Mouse (Mus musculus) liver, embryonic 11.5 days (tissue): Measurements from ENCODE around the gene Fkrp. TPM values are rescaled to one million over a fixed set of nuclear protein-coding genes. Genes with fewer than 3 reads are reported as not detected.

Experiments used
- ATAC-seq: fragments of 200-750 bp; cut with Nextera tagmentation; replicated peaks from 2 replicates; pipeline ENCODE4 v1.8.0; 2017; ENCODE audit warnings: moderate number of reproducible peaks, mild to moderate bottlenecking, moderate TSS enrichment, moderate library complexity; ENCODE audit not compliant: low FRiP score
- DNase-seq: peaks from one replicate; pipeline ENCODE4 v3.0.0-alpha.2; 2017; ENCODE audit warnings: low spot score
- H3K27ac ChIP-seq: fragments of 300-500 bp; sonication (generic); 2 replicates; pipeline ENCODE4 v1.5.1; 2014; ENCODE audit warnings: mild to moderate bottlenecking, low read depth, low read length, control low read depth
- H3K27me3 ChIP-seq: fragments of 300-500 bp; sonication (generic); replicated peaks from 2 replicates; pipeline ENCODE4 v1.6.1; 2014; ENCODE audit warnings: low read length, mixed read lengths; ENCODE audit not compliant: control insufficient read depth, insufficient read depth
- H3K36me3 ChIP-seq: fragments of 300-500 bp; sonication (generic); 2 replicates; pipeline ENCODE4 v1.6.1; 2014; ENCODE audit warnings: mild to moderate bottlenecking, low read length, moderate library complexity, mixed read lengths; ENCODE audit not compliant: control insufficient read depth, insufficient read depth
- H3K4me1 ChIP-seq: fragments of 300-500 bp; sonication (generic); replicated peaks from 2 replicates; pipeline ENCODE4 v1.6.1; 2014; ENCODE audit warnings: low read length, mixed read lengths; ENCODE audit not compliant: control insufficient read depth, insufficient read depth
- H3K4me2 ChIP-seq: fragments of 300-500 bp; sonication (generic); 2 replicates; pipeline ENCODE4 v1.6.1; 2014; ENCODE audit warnings: mild to moderate bottlenecking, control low read depth, moderate library complexity
- H3K4me3 ChIP-seq: fragments of 300-500 bp; sonication (generic); 2 replicates; pipeline ENCODE4 v1.5.1; 2014; ENCODE audit warnings: low read depth, low read length, control low read depth
- H3K9ac ChIP-seq: fragments of 300-500 bp; sonication (generic); 2 replicates; pipeline ENCODE4 v1.6.1; 2014; ENCODE audit warnings: low read depth, low read length, control low read depth
- H3K9me3 ChIP-seq: fragments of 300-500 bp; sonication (generic); 2 replicates; pipeline ENCODE4 v1.6.1; 2016; ENCODE audit warnings: low read length, inconsistent platforms, mixed read lengths; ENCODE audit not compliant: control insufficient read depth
- WGBS: fragments of 180-500 bp; shearing (Covaris S2); extraction: QIAGEN DNeasy Blood & Tissue Kit; methylation state at CpG from one replicate; pipeline ENCODE4 v1.1.7; 2014; 5-methylcytosine and 5-hydroxymethylcytosine counted together
- polyA plus RNA-seq: library from polyadenylated mRNA; unstranded; fragments of >200 nt; fragmentation: Nextera tagmentation; extraction: Ambion mirVana; gene quantifications from 2 replicates; pipeline ENCODE4 v1.2.1, GENCODE M21; 2014

The Fkrp gene
- polyA plus RNA-seq, 1 experiment from 2014 or later: 22.9 TPM

DNA sequence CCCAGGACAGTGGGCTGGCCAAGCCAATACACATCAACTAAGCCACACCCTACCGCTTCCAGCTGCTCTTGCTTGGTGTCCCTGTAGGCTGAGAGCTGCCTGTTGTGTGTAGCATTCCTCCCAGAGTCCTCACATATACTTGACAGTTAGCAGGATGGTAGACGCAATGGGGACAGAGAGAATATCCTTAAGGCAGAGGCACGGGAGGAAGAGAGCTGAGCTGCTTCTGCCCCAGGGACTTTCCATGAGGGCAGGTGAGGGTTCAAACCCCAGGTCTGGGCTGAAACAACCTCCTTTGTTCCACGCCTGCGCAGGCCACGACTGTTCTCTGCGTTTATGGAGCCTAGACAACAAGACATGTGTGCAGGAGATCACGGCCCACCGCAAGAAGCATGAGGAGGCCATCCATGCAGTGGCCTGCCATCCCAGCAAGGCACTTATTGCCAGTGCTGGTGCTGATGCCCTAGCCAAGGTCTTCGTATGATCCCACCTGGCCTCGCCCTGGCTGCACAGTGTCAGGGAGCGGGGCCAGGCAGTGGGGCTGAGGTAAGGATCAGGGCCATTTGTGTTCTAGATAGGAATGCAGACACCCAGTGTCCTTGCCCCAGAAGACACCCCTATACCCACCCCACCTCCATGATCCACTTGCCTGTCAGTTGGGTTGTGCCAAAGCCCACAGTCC is 23.0 kb upstream of the Fkrp start:
- Histone ChIP-seq H3K4me1 (peaks cover 21% of the 10 kb centered on the region), H3K27me3 (no peaks in the 10 kb centered on the region), H3K4me2 (no peak overlapping the region), H3K4me3 (no peak overlapping the region), H3K36me3 (peaks cover 38% of the 10 kb centered on the region), H3K9me3 (no peaks in the 10 kb centered on the region), H3K9ac (no peak overlapping the region), H3K27ac (no peak overlapping the region)
- DNase-seq (no peak), ATAC-seq (no peak)
- WGBS: 89% methylated on average over 12 of the region's 12 CpGs

- DNase-seq: no peak
- Histone ChIP-seq H3K4me2 (no peak overlapping the region), H3K9me3 (no peaks in the 10 kb centered on the region), H3K27me3 (no peaks in the 10 kb centered on the region), H3K4me3 (no peak overlapping the region), H3K27ac (no peak overlapping the region), H3K36me3 (peaks cover 42% of the 10 kb centered on the region), H3K9ac (no peak overlapping the region), H3K4me1 (peaks cover 14% of the 10 kb centered on the region)
- ATAC-seq: no peak
- 69% methylated on average over 6 of the region's 6 CpGs for WGBS
Measured at GRCm38 (mm10) chr7:16838804-16839426, 22.4 kb upstream of the Fkrp start.

DNA sequence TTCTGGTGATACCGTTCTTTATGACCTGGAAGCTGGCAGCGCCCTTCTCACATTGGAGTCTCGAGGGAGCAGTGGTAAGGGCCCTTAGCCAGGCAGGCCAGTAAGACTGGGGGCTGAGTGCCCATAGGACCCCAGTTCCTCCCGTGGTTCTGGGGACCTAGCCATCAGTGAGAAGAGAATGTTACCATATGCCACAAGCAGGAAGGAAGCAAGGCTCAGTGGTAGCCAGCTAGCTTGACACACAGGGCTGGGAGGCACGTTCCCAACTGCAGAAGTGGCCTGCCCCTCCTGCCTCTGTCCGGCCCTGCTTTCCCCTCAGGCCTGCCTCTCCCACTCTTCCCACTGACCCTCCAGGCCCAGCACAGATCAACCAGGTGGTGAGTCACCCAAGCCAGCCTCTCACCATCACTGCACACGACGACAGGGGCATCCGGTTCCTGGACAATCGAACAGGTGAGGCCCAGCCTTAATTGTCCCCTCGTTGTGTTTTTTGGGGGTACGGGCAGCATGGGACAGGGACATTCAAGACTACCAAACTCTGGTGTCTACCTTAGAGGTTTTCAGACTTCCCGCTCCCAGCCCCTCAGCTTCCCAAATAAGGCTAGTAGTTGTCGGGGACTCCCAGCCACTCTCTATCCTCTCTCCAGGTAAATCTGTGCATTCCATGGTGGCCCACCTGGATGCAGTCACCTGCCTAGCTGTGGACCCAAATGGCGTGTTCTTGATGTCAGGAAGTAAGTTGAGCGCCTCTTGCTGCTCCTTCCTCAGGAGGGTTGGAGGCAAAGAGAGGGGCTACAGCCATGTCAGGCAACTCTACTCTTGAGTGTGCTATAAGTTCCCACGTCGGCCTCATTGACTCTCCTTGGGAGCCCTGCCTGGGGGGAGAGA is 21.6 kb upstream of the Fkrp start:
- no peak for ATAC-seq
- H3K4me2 ChIP-seq: no peak overlapping the region
- H3K9me3 ChIP-seq: no peaks in the 10 kb centered on the region
- H3K4me3 ChIP-seq: no peak overlapping the region
- H3K27me3 ChIP-seq: no peaks in the 10 kb centered on the region
- WGBS: 85% methylated on average over 18 of the region's 18 CpGs
- H3K9ac ChIP-seq: no peak overlapping the region
- no peak overlapping the region for H3K27ac ChIP-seq
- H3K36me3 ChIP-seq: peaks cover 46% of the 10 kb centered on the region
- H3K4me1 ChIP-seq: peaks cover 11% of the 10 kb centered on the region
- DNase-seq: no peak

DNA sequence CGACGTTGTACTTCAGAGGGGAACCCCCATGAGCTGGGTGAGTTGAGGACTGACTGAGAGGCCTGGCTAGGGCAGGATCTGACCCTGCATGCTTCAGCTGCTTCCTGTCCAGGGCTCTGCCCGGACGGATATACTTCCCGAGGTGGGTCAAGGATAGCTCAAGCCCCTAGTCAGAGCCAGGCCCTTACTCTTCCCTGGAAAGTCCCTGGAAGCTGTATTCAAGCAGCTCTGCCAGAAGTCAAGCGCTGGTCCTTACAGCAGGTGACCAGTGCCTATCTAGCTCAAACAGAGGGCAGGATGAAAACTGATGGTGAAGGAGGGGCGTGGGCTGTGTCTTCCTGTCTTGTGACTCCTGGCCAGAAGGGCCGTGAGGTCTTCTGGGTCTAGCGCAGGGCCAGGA is 13.9 kb upstream of the Fkrp start:
- Histone ChIP-seq H3K9ac (no peak overlapping the region), H3K4me3 (no peak overlapping the region), H3K27ac (no peak overlapping the region), H3K27me3 (no peaks in the 10 kb centered on the region), H3K4me2 (no peak overlapping the region), H3K4me1 (peaks cover 18% of the 10 kb centered on the region), H3K36me3 (peaks cover 85% of the 10 kb centered on the region), H3K9me3 (no peaks in the 10 kb centered on the region)
- DNase-seq (no peak), ATAC-seq (no peak)
- WGBS: 76% methylated on average over 9 of the region's 9 CpGs

DNA sequence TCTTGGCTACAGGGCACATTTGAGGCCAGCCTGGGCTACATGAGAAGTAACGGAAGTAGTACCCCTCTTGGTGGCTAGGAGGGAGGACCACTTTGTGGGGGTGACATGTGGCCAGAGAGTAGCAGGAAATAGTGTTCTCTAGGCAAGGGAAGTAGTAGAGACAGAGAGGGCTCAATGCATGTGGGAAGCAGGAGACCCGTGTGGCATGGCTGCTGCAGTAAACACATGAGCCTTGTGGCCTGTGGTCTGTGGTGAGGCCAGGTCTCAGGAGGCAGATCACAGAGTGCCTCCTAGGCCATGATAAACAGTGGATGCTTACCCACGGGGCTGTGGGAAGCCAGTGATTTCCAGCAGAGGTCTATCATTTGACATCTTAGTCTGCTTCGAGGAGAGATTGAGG is 10.7 kb upstream of the Fkrp start:
- DNase-seq (no peak), ATAC-seq (no peak)
- Histone ChIP-seq H3K27ac (peak overlapping the region; percentile 32; the same call in 1 of the 2 replicates), H3K4me1 (peaks cover 23% of the 10 kb centered on the region), H3K4me3 (no peak overlapping the region), H3K9ac (0 out of 2 replicates have a peak overlapping the region, but pooled peaks have one; percentile 14), H3K27me3 (no peaks in the 10 kb centered on the region), H3K4me2 (no peak overlapping the region), H3K36me3 (peaks cover 80% of the 10 kb centered on the region), H3K9me3 (no peaks in the 10 kb centered on the region)
- WGBS: 58% methylated on average over 4 of the region's 4 CpGs

DNA sequence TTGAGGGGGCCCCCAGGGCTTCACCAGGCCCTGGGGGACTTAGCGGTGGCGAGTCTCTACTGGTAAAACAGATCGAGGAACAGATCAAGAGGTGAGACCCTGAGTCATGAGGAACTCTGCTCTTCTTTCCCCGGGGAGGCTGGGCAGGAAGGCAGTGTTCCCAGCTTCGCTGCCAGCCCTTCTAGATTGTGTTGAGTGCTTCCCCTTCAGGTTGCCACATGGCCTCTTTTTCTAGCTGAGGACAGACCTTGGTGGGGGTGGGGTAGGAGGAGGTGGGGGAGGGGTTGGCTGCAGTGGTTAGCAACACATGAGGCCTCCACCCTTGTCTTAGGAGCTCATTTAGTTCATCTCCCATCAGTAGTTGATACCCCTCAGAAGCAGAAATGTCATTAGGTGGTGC is 10.0 kb upstream of the Fkrp start:
- H3K36me3 ChIP-seq: peaks cover 73% of the 10 kb centered on the region
- H3K9me3 ChIP-seq: no peaks in the 10 kb centered on the region
- ATAC-seq (no peak), DNase-seq (no peak)
- no peak overlapping the region for H3K4me2 ChIP-seq
- peaks cover 29% of the 10 kb centered on the region for H3K4me1 ChIP-seq
- WGBS: 59% methylated on average over 5 of the region's 5 CpGs
- no peak overlapping the region for H3K4me3 ChIP-seq
- H3K27ac ChIP-seq: no peak overlapping the region
- no peaks in the 10 kb centered on the region for H3K27me3 ChIP-seq
- peak overlapping the region; percentile 40; the same call in 1 of the 2 replicates for H3K9ac ChIP-seq

- 80% methylated on average over 10 of the region's 10 CpGs for WGBS
- peak; percentile 72 for ATAC-seq
- H3K36me3 ChIP-seq: peaks cover 66% of the 10 kb centered on the region
Measured at GRCm38 (mm10) chr7:16825785-16826184, 9.3 kb upstream of the Fkrp start.

DNA sequence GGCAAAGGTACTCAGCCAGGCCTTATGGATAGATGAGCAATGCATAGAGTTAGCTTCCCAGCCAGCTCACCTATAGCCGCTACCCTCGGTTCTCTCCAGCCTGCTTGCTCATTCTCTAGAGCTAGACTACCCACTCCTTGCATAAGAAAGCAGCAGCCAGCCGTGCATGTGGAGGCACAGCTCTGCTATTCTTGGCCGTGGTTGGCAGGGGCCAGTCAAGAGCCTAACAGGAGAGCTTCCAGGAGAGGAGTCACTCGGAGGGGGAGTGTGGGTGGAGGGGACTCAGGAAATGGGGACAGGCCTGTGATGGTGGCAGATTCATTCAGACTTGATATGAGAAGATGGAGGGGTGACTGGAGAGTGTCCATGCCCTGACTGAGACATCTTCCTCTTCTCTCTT is 7.2 kb upstream of the Fkrp start:
- ATAC-seq (no peak), DNase-seq (no peak)
- 78% methylated on average over 5 of the region's 5 CpGs for WGBS
- no peak overlapping the region for H3K4me3 ChIP-seq
- H3K27me3 ChIP-seq: no peaks in the 10 kb centered on the region
- peaks cover 55% of the 10 kb centered on the region for H3K4me1 ChIP-seq
- H3K4me2 ChIP-seq: no peak overlapping the region
- no peak overlapping the region for H3K9ac ChIP-seq
- peaks cover 47% of the 10 kb centered on the region for H3K36me3 ChIP-seq
- H3K9me3 ChIP-seq: no peaks in the 10 kb centered on the region
- no peak overlapping the region for H3K27ac ChIP-seq

More at GRCm38 (mm10) chr7:16825785-16826184, 9.3 kb upstream of the Fkrp start:
- peaks cover 36% of the 10 kb centered on the region for H3K4me1 ChIP-seq
- no peak overlapping the region for H3K27ac ChIP-seq
- DNase-seq: no peak
- no peaks in the 10 kb centered on the region for H3K27me3 ChIP-seq
- no peak overlapping the region for H3K4me3 ChIP-seq
- no peak overlapping the region for H3K4me2 ChIP-seq
- H3K9ac ChIP-seq: no peak overlapping the region
- H3K9me3 ChIP-seq: no peaks in the 10 kb centered on the region
